Mouse (Mus musculus) brain, adult 2 months (tissue): ENCODE measurements at regions not wholly inside any gene's neighbourhood (a gene's known extent, or its start where the extent isn't known, plus 50 kb on each side); places are given as distances from the start of the nearest gene placed in this dataset.

Experiments
- DNase-seq: peaks from one replicate; pipeline ENCODE4 v3.0.0; 2011; ENCODE audit warnings: low read depth, low spot score

- DNase-seq, result no peak
Observed at GRCm38 (mm10) chr12:90946528-90946918, 208.3 kb upstream of the Dio2 start.

- DNase-seq, result no peak
Observed at GRCm38 (mm10) chr12:90945743-90946527, 207.7 kb upstream of the Dio2 start.

GRCm38 (mm10) chr12:90932684-90933083 lies 194.4 kb upstream of the Dio2 start:
- peak; percentile 61 for DNase-seq

- peak; percentile 96 for DNase-seq
Observed at GRCm38 (mm10) chr12:90932201-90932600, 194.0 kb upstream of the Dio2 start.

GRCm38 (mm10) chr12:90930091-90930715 lies 192.0 kb upstream of the Dio2 start:
- DNase-seq, result peak; percentile 12

GRCm38 (mm10) chr12:90923603-90924002 lies 185.4 kb upstream of the Dio2 start:
- no peak for DNase-seq

- no peak for DNase-seq
Observed at GRCm38 (mm10) chr12:90923148-90923547, 184.9 kb upstream of the Dio2 start.

GRCm38 (mm10) chr12:90921227-90921626 lies 183.0 kb upstream of the Dio2 start:
- DNase-seq, result no peak

- DNase-seq, result peak; percentile 47
Observed at GRCm38 (mm10) chr12:90915929-90916713, 177.9 kb upstream of the Dio2 start.

- peak; percentile 52 for DNase-seq
Observed at GRCm38 (mm10) chr12:90903991-90904390, 165.8 kb upstream of the Dio2 start.

GRCm38 (mm10) chr12:90893655-90894370 lies 155.6 kb upstream of the Dio2 start:
- no peak for DNase-seq

- no peak for DNase-seq
Observed at GRCm38 (mm10) chr12:90876230-90877005, 138.2 kb upstream of the Dio2 start.

GRCm38 (mm10) chr12:90874840-90875239 lies 136.6 kb upstream of the Dio2 start:
- no peak for DNase-seq

- DNase-seq, result no peak
Observed at GRCm38 (mm10) chr12:90873959-90874358, 135.7 kb upstream of the Dio2 start.

GRCm38 (mm10) chr12:90866597-90866996 lies 128.4 kb upstream of the Dio2 start:
- DNase-seq, result no peak

GRCm38 (mm10) chr12:90862632-90863031 lies 124.4 kb upstream of the Dio2 start:
- peak; percentile 24 for DNase-seq

- DNase-seq, result no peak
Observed at GRCm38 (mm10) chr12:90857746-90858145, 119.5 kb upstream of the Dio2 start.

GRCm38 (mm10) chr12:90810666-90811065 lies 72.4 kb upstream of the Dio2 start:
- no peak for DNase-seq

GRCm38 (mm10) chr12:90790562-90790961 lies 52.3 kb upstream of the Dio2 start:
- DNase-seq, result no peak
